Mouse (Mus musculus) erythroblast, embryonic 14.5 days (primary cell): ENCODE results near the gene Mrpl48.

ENCODE experiments used
- GATA1 ChIP-seq: IDR thresholded peaks from 2 replicates; pipeline ENCODE4 v1.6.1; 2012; ENCODE audit warnings: low read length, inconsistent platforms, mixed read lengths
- TAL1 ChIP-seq: IDR thresholded peaks from 3 replicates; pipeline ENCODE4 v1.6.1; 2012; ENCODE audit warnings: low read length, inconsistent platforms, mixed read lengths

DNA sequence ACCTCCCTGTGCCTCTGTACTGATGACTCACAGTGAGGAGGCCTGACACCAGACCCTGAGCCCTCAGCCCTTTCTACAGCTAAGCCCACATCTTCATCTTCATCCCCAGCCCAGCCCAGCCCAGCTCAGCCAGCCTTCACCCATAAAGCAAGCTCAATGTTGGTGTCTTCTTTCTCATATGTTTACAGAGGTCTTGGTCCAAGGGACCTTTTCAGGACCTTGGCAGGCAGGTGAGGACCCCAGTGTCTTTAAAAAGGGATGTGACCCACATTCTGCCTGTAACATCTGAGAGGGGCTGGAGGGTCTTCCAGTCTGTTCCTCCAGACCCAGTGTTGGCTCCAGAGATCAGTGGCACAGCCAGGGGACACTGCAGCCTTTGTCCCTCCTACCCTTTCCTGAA, 108.6 kb downstream of the Mrpl48 start:
- TF ChIP-seq GATA1, result no peak
- TF ChIP-seq TAL1, result no peak
